Mouse (Mus musculus) liver, postnatal 0 days (tissue): ENCODE measurements around the gene Nr2f6. TPM values are rescaled to one million over a fixed set of nuclear protein-coding genes. Genes with fewer than 3 reads are reported as not detected.
"Not testable (repeated sequence)": the region's sequence is repeated elsewhere in the genome, so short reads cannot be mapped to it uniquely, and the experiment has no call there.

Source experiments
- ATAC-seq: fragments of 200-750 bp; cut with Nextera tagmentation; 2 replicates; pipeline ENCODE4 v1.8.0; 2017; ENCODE audit warnings: mild to moderate bottlenecking, moderate library complexity
- DNase-seq: peaks from one replicate; pipeline ENCODE4 v3.0.0-alpha.2; 2016
- H3K27ac ChIP-seq: fragments of 300-500 bp; sonication (generic); 2 replicates; pipeline ENCODE4 v1.5.1; 2014; ENCODE audit warnings: antibody characterized with exemption, moderate library complexity, mild to moderate bottlenecking, low read depth
- H3K27me3 ChIP-seq: fragments of 300-500 bp; sonication (generic); 2 replicates; pipeline ENCODE4 v1.6.1; 2014; ENCODE audit warnings: low read length, control low read depth, mixed read lengths; ENCODE audit not compliant: insufficient read depth
- H3K36me3 ChIP-seq: fragments of 300-500 bp; sonication (generic); replicated peaks from 2 replicates; pipeline ENCODE4 v1.6.1; 2014; ENCODE audit warnings: mild to moderate bottlenecking, control low read depth, low read length, moderate library complexity, mixed read lengths; ENCODE audit not compliant: insufficient read depth
- H3K4me1 ChIP-seq: fragments of 300-500 bp; sonication (generic); 2 replicates; pipeline ENCODE4 v1.6.1; 2014; ENCODE audit warnings: antibody characterized with exemption, mild to moderate bottlenecking, control low read depth; ENCODE audit not compliant: insufficient read depth
- H3K4me2 ChIP-seq: fragments of 300-500 bp; sonication (generic); 2 replicates; pipeline ENCODE4 v1.6.1; 2014; ENCODE audit warnings: low read depth, mild to moderate bottlenecking, low read length, moderate library complexity, mixed read lengths
- H3K4me3 ChIP-seq: fragments of 300-500 bp; sonication (generic); 2 replicates; pipeline ENCODE4 v1.5.1; 2014; ENCODE audit warnings: low read depth, low read length
- H3K9ac ChIP-seq: fragments of 300-500 bp; sonication (generic); replicated peaks from 2 replicates; pipeline ENCODE4 v1.6.1; 2014; ENCODE audit warnings: mild to moderate bottlenecking, moderate library complexity
- H3K9me3 ChIP-seq: fragments of 300-500 bp; sonication (generic); 2 replicates; pipeline ENCODE4 v1.6.1; 2016; ENCODE audit warnings: mild to moderate bottlenecking, control low read depth, low read length, mixed read lengths
- CTCF ChIP-seq: sonication (generic); IDR thresholded peaks from 2 replicates; pipeline ENCODE4 v1.5.1; 2016; ENCODE audit warnings: antibody characterized with exemption, low read depth
- EP300 ChIP-seq: IDR thresholded peaks from 2 replicates; pipeline ENCODE4 v1.6.1; 2016; ENCODE audit warnings: antibody characterized with exemption, low read depth, mild to moderate bottlenecking
- WGBS: fragments of 180-500 bp; shearing (Covaris S2); extraction: QIAGEN DNeasy Blood & Tissue Kit; methylation state at CpG from one replicate; pipeline ENCODE4 v1.1.7; 2014; ENCODE audit not compliant: insufficient replicate concordance; 5-methylcytosine and 5-hydroxymethylcytosine counted together
- polyA plus RNA-seq: library from polyadenylated mRNA; unstranded; fragments of >200 nt; fragmentation: Nextera tagmentation; extraction: Ambion mirVana; gene quantifications from 2 replicates; pipeline ENCODE4 v1.2.1, GENCODE M21; 2015

The Nr2f6 gene
- polyA plus RNA-seq, 1 experiment from 2014 or later, result 38.0 TPM

- TF ChIP-seq CTCF (no peak), EP300 (peak; percentile 61; the same call in 1 of the 2 replicates)
Observed at GRCm38 (mm10) chr8:71366771-71367528, 14.8 kb downstream of the Nr2f6 start, which contains the start of gene Use1. TSS of gene Use1 (plus strand) at chr8:71366848.

DNA sequence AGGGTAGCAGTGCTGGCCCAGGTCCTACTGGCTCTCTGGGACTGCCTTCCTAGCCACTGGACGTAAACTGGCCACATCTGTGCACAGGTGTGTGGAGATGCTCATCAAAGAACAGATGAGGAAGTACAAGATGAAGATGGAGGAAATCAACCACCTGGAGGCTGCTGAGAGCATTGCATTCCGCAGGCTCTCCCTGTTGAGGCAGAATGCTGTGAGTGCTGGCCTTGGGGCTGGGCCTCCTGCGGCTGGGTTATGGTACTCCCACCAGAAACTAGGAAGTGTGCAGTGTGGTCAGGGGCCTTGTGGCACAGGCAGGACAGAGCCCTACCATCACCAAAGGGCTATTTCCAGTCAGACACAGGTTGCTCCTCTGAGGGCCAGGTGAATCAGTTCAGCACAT lies 23.7 kb downstream of the Nr2f6 start:
- no peaks in the 10 kb centered on the region for H3K27me3 ChIP-seq
- ATAC-seq (no peak), DNase-seq (no peak)
- H3K36me3 ChIP-seq, result peaks cover 58% of the 10 kb centered on the region
- TF ChIP-seq CTCF, result peak; percentile 14; the same call in 1 of the 2 replicates
- TF ChIP-seq EP300, result no peak
- H3K9ac ChIP-seq, result no peak overlapping the region
- no peaks in the 10 kb centered on the region for H3K9me3 ChIP-seq
- no peaks in the 10 kb centered on the region for H3K4me1 ChIP-seq
- 81% methylated on average over 3 of the region's 3 CpGs for WGBS
- H3K4me2 ChIP-seq, result no peak overlapping the region
- H3K4me3 ChIP-seq, result no peak overlapping the region
- no peak overlapping the region for H3K27ac ChIP-seq

More at GRCm38 (mm10) chr8:71366771-71367528, 14.8 kb downstream of the Nr2f6 start, which contains the start of gene Use1:
- Histone ChIP-seq H3K4me2 (peak within 1 kb of the TSS; percentile 83), H3K27ac (peak within 1 kb of the TSS; percentile 90), H3K36me3 (peaks cover 14% of the 10 kb centered on the region), H3K9me3 (no peaks in the 10 kb centered on the region), H3K9ac (peak within 1 kb of the TSS; percentile 74), H3K4me3 (peak within 1 kb of the TSS; percentile 67), H3K4me1 (peaks cover 22% of the 10 kb centered on the region), H3K27me3 (no peaks in the 10 kb centered on the region)
- peak; percentile 92 for DNase-seq
- ATAC-seq, result peak; percentile 67
- under 1% methylated on average over 56 of the region's 56 CpGs for WGBS

- no peak overlapping the region for H3K4me2 ChIP-seq
- H3K27ac ChIP-seq, result no peak overlapping the region
- ATAC-seq (no peak), DNase-seq (no peak)
- H3K4me3 ChIP-seq, result no peak overlapping the region
- TF ChIP-seq CTCF (no peak), EP300 (no peak)
- WGBS, result 92% methylated on average over 1 of the region's 1 CpGs
- H3K9me3 ChIP-seq, result no peaks in the 10 kb centered on the region
- peaks cover 85% of the 10 kb centered on the region for H3K36me3 ChIP-seq
- no peak overlapping the region for H3K9ac ChIP-seq
- no peaks in the 10 kb centered on the region for H3K27me3 ChIP-seq
- no peaks in the 10 kb centered on the region for H3K4me1 ChIP-seq
Observed at GRCm38 (mm10) chr8:71351520-71351919, 30.2 kb downstream of the Nr2f6 start.

DNA sequence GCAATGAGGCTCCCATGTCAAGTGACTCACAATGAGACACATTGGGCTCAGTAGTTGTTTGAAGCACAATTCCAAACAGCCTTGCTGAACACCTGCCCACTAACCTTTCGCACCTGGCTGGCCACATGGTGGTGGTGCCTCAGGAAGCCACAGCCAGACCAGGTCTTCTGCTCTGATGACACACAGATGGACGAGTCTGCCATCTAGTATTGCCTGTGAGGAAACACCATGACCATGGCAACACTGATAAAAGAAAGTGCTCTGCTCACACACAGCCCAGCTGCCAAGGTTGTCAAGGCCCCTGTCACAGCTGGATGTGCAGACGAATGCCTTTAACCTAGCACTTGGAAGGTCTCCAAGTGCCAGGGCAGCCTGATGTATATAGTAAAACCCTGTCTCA lies 30.6 kb downstream of the Nr2f6 start:
- Histone ChIP-seq H3K9ac (no peak overlapping the region), H3K4me2 (no peak overlapping the region), H3K27me3 (no peaks in the 10 kb centered on the region), H3K4me1 (no peaks in the 10 kb centered on the region), H3K4me3 (no peak overlapping the region), H3K9me3 (no peaks in the 10 kb centered on the region), H3K36me3 (peaks cover 87% of the 10 kb centered on the region), H3K27ac (no peak overlapping the region)
- ATAC-seq (no peak), DNase-seq (no peak)
- 52% methylated on average over 3 of the region's 3 CpGs for WGBS
- TF ChIP-seq CTCF (no peak), EP300 (no peak)

- H3K27ac ChIP-seq, result no peak overlapping the region
- no peak overlapping the region for H3K4me2 ChIP-seq
- H3K4me3 ChIP-seq, result no peak overlapping the region
- H3K9me3 ChIP-seq, result no peaks in the 10 kb centered on the region
- DNase-seq, result no peak
- no peak for TF ChIP-seq EP300
- no peak for TF ChIP-seq CTCF
- whole genome bisulfite sequencing, result 63% methylated on average over 1 of the region's 1 CpGs
- no peak for ATAC-seq
- peaks cover 84% of the 10 kb centered on the region for H3K36me3 ChIP-seq
- no peaks in the 10 kb centered on the region for H3K27me3 ChIP-seq
- H3K4me1 ChIP-seq, result no peaks in the 10 kb centered on the region
- no peak overlapping the region for H3K9ac ChIP-seq
Observed at GRCm38 (mm10) chr8:71346581-71346980, 35.2 kb downstream of the Nr2f6 start.

DNA sequence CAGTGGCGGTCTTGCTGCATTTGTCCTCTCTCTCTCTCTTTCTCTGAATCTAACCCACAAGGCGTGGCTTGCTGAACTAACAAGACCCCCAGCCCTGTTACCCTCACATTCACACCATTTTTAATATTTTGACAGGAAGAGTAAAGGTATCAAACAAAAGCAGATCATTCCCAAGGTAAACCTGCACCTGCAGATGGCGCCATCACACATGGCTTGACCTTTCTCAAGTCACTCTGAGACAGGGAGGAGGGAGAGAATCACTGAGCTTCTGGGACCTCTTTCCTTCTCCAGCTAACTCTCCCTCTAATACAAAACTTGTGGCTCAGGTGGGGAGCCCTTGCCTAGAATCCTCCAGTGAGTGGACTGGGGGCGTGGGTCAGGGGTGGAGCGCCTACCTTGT lies 41.1 kb downstream of the Nr2f6 start:
- Histone ChIP-seq H3K4me1 (no peaks in the 10 kb centered on the region), H3K9ac (no peak overlapping the region), H3K36me3 (peaks cover 49% of the 10 kb centered on the region), H3K27ac (no peak overlapping the region), H3K27me3 (no peaks in the 10 kb centered on the region), H3K9me3 (no peaks in the 10 kb centered on the region), H3K4me2 (no peak overlapping the region), H3K4me3 (no peak overlapping the region)
- ATAC-seq, result no peak
- DNase-seq, result peak; percentile 49
- WGBS, result 85% methylated on average over 5 of the region's 5 CpGs
- TF ChIP-seq CTCF, result peak; percentile 63
- TF ChIP-seq EP300, result no peak

DNA sequence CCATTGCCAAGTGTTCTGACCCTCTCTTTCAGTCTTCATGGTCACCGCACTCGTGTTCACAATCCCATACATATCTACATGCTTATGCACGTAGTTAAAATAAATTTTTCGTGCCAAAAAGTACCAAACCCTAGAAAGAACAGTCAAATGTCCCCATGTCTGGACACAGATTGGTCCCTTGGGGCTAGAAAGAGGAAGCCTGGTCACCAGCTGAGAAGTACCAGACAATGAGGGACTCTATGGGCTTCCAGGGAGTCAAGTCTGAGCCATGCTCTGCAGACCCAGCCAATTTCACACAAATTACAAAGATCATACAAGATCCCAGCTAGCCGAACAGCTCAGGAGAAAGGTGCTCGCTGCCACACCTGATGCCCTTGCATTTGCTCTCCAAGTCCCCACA lies 43.9 kb downstream of the Nr2f6 start:
- H3K4me2 ChIP-seq, H3K27me3 ChIP-seq, H3K9me3 ChIP-seq, H3K4me3 ChIP-seq, H3K4me1 ChIP-seq, H3K27ac ChIP-seq, H3K9ac ChIP-seq, ATAC-seq, DNase-seq: not testable (repeated sequence)
- H3K36me3 ChIP-seq, result peaks cover 35% of the 10 kb centered on the region
- 90% methylated on average over 6 of the region's 6 CpGs for WGBS
